Comparison of ENCODE assay signal across 8 mouse cellular contexts in genomic region chr9:96669877-96670276, GRCm38 (mm10). TPM values are rescaled to one million over a fixed set of nuclear protein-coding genes. Genes with fewer than 3 reads are reported as not detected.
A peak's percentile ranks its signal among the peaks of the same experiment; 100 is the strongest.
DNase-seq lines count a peak whose midpoint lies in the region; ATAC-seq and TF ChIP-seq lines count a peak whose summit lies in the region.

No protein-coding gene starts in this region.

- peak; percentile 100 for ATAC-seq in embryonic facial prominence, embryonic 14.5 days (ENCODE audit: low read depth)
- peak; percentile 100 for ATAC-seq in limb, embryonic 13.5 days (ENCODE audit: low FRiP score, low read depth)
- ATAC-seq in midbrain, embryonic 16.5 days = peak; percentile 100

- H3K9me3 ChIP-seq in embryonic facial prominence, embryonic 14.5 days (ENCODE audit: control insufficient read depth, low read length) = no peaks in the 10 kb centered on the region
- no peaks in the 10 kb centered on the region for H3K9me3 ChIP-seq in limb, embryonic 13.5 days
- no peaks in the 10 kb centered on the region for H3K9me3 ChIP-seq in midbrain, embryonic 16.5 days (replicated peaks; ENCODE audit: control insufficient read depth, low read length, poor library complexity, severe bottlenecking)

- peak; percentile 94 for TF ChIP-seq CTCF in heart, adult 2 months (IDR thresholded peaks at IDR 0.05)

- no peaks in the 10 kb centered on the region for H3K27me3 ChIP-seq in embryonic facial prominence, embryonic 14.5 days (replicated peaks; ENCODE audit: control insufficient read depth, insufficient read depth, low read length)
- no peaks in the 10 kb centered on the region for H3K27me3 ChIP-seq in heart, adult 2 months (ENCODE audit: control insufficient read depth, insufficient read depth, low read length)
- H3K27me3 ChIP-seq in limb, embryonic 13.5 days = no peaks in the 10 kb centered on the region
- no peaks in the 10 kb centered on the region for H3K27me3 ChIP-seq in midbrain, embryonic 16.5 days (ENCODE audit: control insufficient read depth, insufficient read depth, low read depth, low read length)

- peak; percentile 91 for DNase-seq in 3T3-L1 (ENCODE audit: low read depth, low spot score)
- DNase-seq in adrenal gland, postnatal 4 days (ENCODE audit: low spot score in 2 of 2) = peak; percentile 83 to 90
- DNase-seq in embryonic facial prominence, embryonic 14.5 days (ENCODE audit: low spot score) = peak; percentile 99
- DNase-seq in heart, adult 2 months = peak; percentile 93
- DNase-seq in kidney, adult 8-10 months = peak; percentile 95 to 97
- peak; percentile 79 to 94 for DNase-seq in spleen, postnatal 10 days (ENCODE audit: low spot score in 2 of 2)

- H3K4me3 ChIP-seq in embryonic facial prominence, embryonic 14.5 days (ENCODE audit: low read depth, low read length) = peak overlapping the region; percentile 38
- H3K4me3 ChIP-seq in heart, adult 2 months = peak overlapping the region; percentile 52
- H3K4me3 ChIP-seq in limb, embryonic 13.5 days = peak overlapping the region; percentile 40
- peak overlapping the region; percentile 38 for H3K4me3 ChIP-seq in midbrain, embryonic 16.5 days (ENCODE audit: low read depth, low read length)

- peak; percentile 76 for TF ChIP-seq EP300 in heart, adult 2 months (IDR thresholded peaks at IDR 0.05; ENCODE audit: insufficient read depth, low read depth, low read length)

- 0 out of 2 replicates have a peak, but pooled peaks cover 3% of the 10 kb centered on the region for H3K4me1 ChIP-seq in embryonic facial prominence, embryonic 14.5 days (ENCODE audit: control insufficient read depth, insufficient read depth, low read length)
- H3K4me1 ChIP-seq in heart, adult 2 months (ENCODE audit: control insufficient read depth, insufficient read depth, low read length) = peaks cover 1% of the 10 kb centered on the region; the same call in 1 of the 2 replicates
- no peaks in the 10 kb centered on the region for H3K4me1 ChIP-seq in limb, embryonic 13.5 days
- H3K4me1 ChIP-seq in midbrain, embryonic 16.5 days (ENCODE audit: control insufficient read depth, insufficient read depth, low read length) = no peaks in the 10 kb centered on the region

- no peaks in the 10 kb centered on the region for H3K36me3 ChIP-seq in embryonic facial prominence, embryonic 14.5 days (ENCODE audit: control insufficient read depth, insufficient read depth, low read length)
- no peaks in the 10 kb centered on the region for H3K36me3 ChIP-seq in heart, adult 2 months (ENCODE audit: control insufficient read depth, insufficient read depth, low read length)
- H3K36me3 ChIP-seq in limb, embryonic 13.5 days = no peaks in the 10 kb centered on the region
- no peaks in the 10 kb centered on the region for H3K36me3 ChIP-seq in midbrain, embryonic 16.5 days (ENCODE audit: control insufficient read depth, insufficient read depth, low read length)

- H3K27ac ChIP-seq in embryonic facial prominence, embryonic 14.5 days (replicated peaks; ENCODE audit: low read depth, low read length) = peak overlapping the region; percentile 67
- peak overlapping the region; percentile 51 for H3K27ac ChIP-seq in heart, adult 2 months
- H3K27ac ChIP-seq in limb, embryonic 13.5 days = peak overlapping the region; percentile 56; the same call in 1 of the 2 replicates
- peak overlapping the region; percentile 92 for H3K27ac ChIP-seq in midbrain, embryonic 16.5 days (ENCODE audit: low read length)

- peak; percentile 81 for TF ChIP-seq POLR2A in heart, adult 2 months (IDR thresholded peaks at IDR 0.05; ENCODE audit: insufficient read depth, low read depth, low read length)

- H3K4me2 ChIP-seq in embryonic facial prominence, embryonic 14.5 days (ENCODE audit: low read depth, low read length) = peak overlapping the region; percentile 66
- H3K4me2 ChIP-seq in limb, embryonic 13.5 days (replicated peaks) = peak overlapping the region; percentile 65
- H3K4me2 ChIP-seq in midbrain, embryonic 16.5 days (ENCODE audit: low read length) = peak overlapping the region; percentile 75

- peak overlapping the region; percentile 60 for H3K9ac ChIP-seq in embryonic facial prominence, embryonic 14.5 days (ENCODE audit: low read depth, low read length)
- H3K9ac ChIP-seq in heart, adult 2 months (ENCODE audit: low read depth, low read length) = no peak overlapping the region
- peak overlapping the region; percentile 50 for H3K9ac ChIP-seq in limb, embryonic 13.5 days
- H3K9ac ChIP-seq in midbrain, embryonic 16.5 days (ENCODE audit: low read depth, low read length) = peak overlapping the region; percentile 65

- WGBS in embryonic facial prominence, embryonic 14.5 days = 1% methylated on average over 14 of the region's 15 CpGs
- WGBS in heart, adult 2 months = 3% methylated on average over 15 of the region's 15 CpGs
- WGBS in limb, embryonic 13.5 days = 2% methylated on average over 15 of the region's 15 CpGs
- WGBS in midbrain, embryonic 16.5 days = under 1% methylated on average over 15 of the region's 15 CpGs

- intact Hi-C loops in heart, adult 2 months (cut with DNase I) = loop anchor here (1.0 to 2.0 kb wide), 3 partner anchors 49 to 148 kb away; no protein-coding TSS in a partner anchor

- H3K79me2 ChIP-seq in heart, adult 2 months (replicated peaks; ENCODE audit: control insufficient read depth, insufficient read depth, low read length) = no peaks in the 10 kb centered on the region

RNA-seq across cellular contexts. Expression of gene Rasa2, which starts 38.5 kb away (rescaled TPM):
- 10 to 100 TPM; 17.5 to 21.2 TPM for total RNA-seq in adrenal gland, postnatal 4 days (2021)
- 16.7 and 17.9 TPM in 2 replicates for polyA plus RNA-seq in embryonic facial prominence, embryonic 14.5 days (2014; fragmentation: Nextera tagmentation; extraction: Ambion mirVana)
- 1 to 10 TPM; 5.5 to 6.0 TPM for total RNA-seq in heart, adult 2 months (2021)
- polyA plus RNA-seq in heart, adult 2 months (2012; rRNA removed) = 2.1 and 3.0 TPM in 2 replicates
- polyA plus RNA-seq in limb, embryonic 13.5 days (2015; fragmentation: Nextera tagmentation; extraction: Ambion mirVana) = 22.7 and 25.1 TPM in 2 replicates
- 18.2 and 19.2 TPM in 2 replicates for polyA plus RNA-seq in midbrain, embryonic 16.5 days (2015; fragmentation: Nextera tagmentation; extraction: Ambion mirVana)

Comparison
In these comparisons a context has a peak if more than half of its experiments do, and no peak if none do; other contexts are left out.
1. Peak in every context shown above with its lines: DNase-seq, ATAC-seq, H3K4me3 ChIP-seq and H3K27ac ChIP-seq.